Mouse (Mus musculus) MEL (cell line): ENCODE measurements at regions not wholly inside any gene's neighbourhood (a gene's known extent, or its start where the extent isn't known, plus 50 kb on each side); places are given as distances from the start of the nearest gene placed in this dataset.

Experiments
- DNase-seq: peaks from one replicate; pipeline ENCODE4 v3.0.0; 2011; ENCODE audit warnings: low read depth, low spot score
- H3K27ac ChIP-seq: 2 replicates; pipeline ENCODE4 v1.5.1; 2012; ENCODE audit warnings: low read depth, mild to moderate bottlenecking, control low read depth, low read length, moderate library complexity; ENCODE audit not compliant: control insufficient read depth
- H3K27me3 ChIP-seq, 2 experiments: fragments of 150-350 bp in 1 of 2; sonication (generic) in 1 of 2; 2 replicates each; pipeline ENCODE4 v1.6.1; 2012; ENCODE audit warnings: low read length in 2 of 2, mild to moderate bottlenecking in 2 of 2, improper control_type of control experiment in 1 of 2, moderate library complexity in 1 of 2; ENCODE audit not compliant: insufficient read depth in 2 of 2, control insufficient read depth in 1 of 2
- H3K36me3 ChIP-seq, 2 experiments: 2 replicates each; pipeline ENCODE4 v1.6.1; 2012 to 2014; ENCODE audit warnings: low read length in 2 of 2, improper control_type of control experiment in 1 of 2, inconsistent platforms in 1 of 2, mild to moderate bottlenecking in 1 of 2; ENCODE audit not compliant: insufficient read depth in 2 of 2, control insufficient read depth in 1 of 2
- H3K4me1 ChIP-seq, 2 experiments: fragments of 150-350 bp in 1 of 2; sonication (generic) in 1 of 2; 2 replicates each; pipeline ENCODE4 v1.6.1; 2012; ENCODE audit warnings: low read length in 2 of 2, improper control_type of control experiment in 1 of 2, mild to moderate bottlenecking in 1 of 2; ENCODE audit not compliant: insufficient read depth in 2 of 2, control insufficient read depth in 1 of 2
- H3K4me3 ChIP-seq, 2 experiments: fragments of 150-350 bp in 1 of 2; sonication (generic) in 1 of 2; 2 replicates each; pipeline ENCODE4 v1.5.1; 2012; ENCODE audit warnings: low read depth in 2 of 2, low read length in 2 of 2, mild to moderate bottlenecking in 2 of 2, moderate library complexity in 2 of 2, control low read depth in 1 of 2, improper control_type of control experiment in 1 of 2; ENCODE audit not compliant: control insufficient read depth in 1 of 2, insufficient read depth in 1 of 2
- H3K79me2 ChIP-seq: 2 replicates; pipeline ENCODE4 v1.6.1; 2012; ENCODE audit warnings: mild to moderate bottlenecking, low read length, moderate library complexity; ENCODE audit not compliant: control insufficient read depth, poor library complexity, insufficient read depth
- H3K9ac ChIP-seq: 2 replicates; pipeline ENCODE4 v1.6.1; 2012; ENCODE audit warnings: low read depth, mild to moderate bottlenecking, control low read depth, low read length, moderate library complexity; ENCODE audit not compliant: control insufficient read depth, poor library complexity, severe bottlenecking
- H3K9me3 ChIP-seq: fragments of 150-350 bp; sonication (generic); replicated peaks from 2 replicates; pipeline ENCODE4 v1.6.1; 2012; ENCODE audit warnings: mild to moderate bottlenecking, low read length, improper control_type of control experiment, moderate library complexity; ENCODE audit not compliant: insufficient read depth
- CHD1 ChIP-seq: IDR thresholded peaks from 2 replicates; pipeline ENCODE4 v1.6.1; 2012; ENCODE audit warnings: low read depth, mild to moderate bottlenecking, inconsistent platforms, low read length, improper control_type of control experiment
- CTCF ChIP-seq, 3 experiments: IDR thresholded peaks in 2 of 3; conservative IDR thresholded peaks in 1 of 3; 2 replicates each; pipeline ENCODE4 v1.5.1; 2011 to 2012; ENCODE audit warnings: low read length in 3 of 3, low read depth in 2 of 3, mild to moderate bottlenecking in 2 of 3, improper control_type of control experiment in 1 of 3, inconsistent platforms in 1 of 3, mixed read lengths in 1 of 3, moderate library complexity in 1 of 3; ENCODE audit not compliant: control insufficient read depth in 1 of 3, insufficient read depth in 1 of 3, poor library complexity in 1 of 3, severe bottlenecking in 1 of 3
- ETS1 ChIP-seq: IDR thresholded peaks from 2 replicates; pipeline ENCODE4 v1.6.1; 2012; ENCODE audit warnings: low read depth, mild to moderate bottlenecking, inconsistent platforms, low read length, improper control_type of control experiment, moderate library complexity
- MYC ChIP-seq: IDR thresholded peaks from 2 replicates; pipeline ENCODE4 v1.6.1; 2011; ENCODE audit warnings: low read depth, mild to moderate bottlenecking, low read length, improper control_type of control experiment, moderate library complexity
- NELFE ChIP-seq: IDR thresholded peaks from 2 replicates; pipeline ENCODE4 v1.6.1; 2011; ENCODE audit warnings: low read depth, low read length, improper control_type of control experiment
- POLR2AphosphoS2 ChIP-seq: IDR thresholded peaks from 2 replicates; pipeline ENCODE4 v1.6.1; 2011; ENCODE audit warnings: low read length, improper control_type of control experiment
- POLR2AphosphoS5 ChIP-seq: IDR thresholded peaks from 2 replicates; pipeline ENCODE4 v1.6.1; 2012; ENCODE audit warnings: low read depth, borderline replicate concordance, mild to moderate bottlenecking, inconsistent platforms, low read length, moderate library complexity, mixed read lengths
- RAD21 ChIP-seq: IDR thresholded peaks from 2 replicates; pipeline ENCODE4 v1.6.1; 2011; ENCODE audit warnings: mild to moderate bottlenecking, low read depth, low read length, improper control_type of control experiment
- RCOR1 ChIP-seq: IDR thresholded peaks from 2 replicates; pipeline ENCODE4 v1.6.1; 2012; ENCODE audit warnings: low read depth, mild to moderate bottlenecking, inconsistent platforms, low read length, improper control_type of control experiment
- SIN3A ChIP-seq: IDR thresholded peaks from 2 replicates; pipeline ENCODE4 v1.6.1; 2012; ENCODE audit warnings: low read length, improper control_type of control experiment, inconsistent platforms
- UBTF ChIP-seq: IDR thresholded peaks from 2 replicates; pipeline ENCODE4 v1.6.1; 2012; ENCODE audit warnings: low read depth, mild to moderate bottlenecking, inconsistent platforms, low read length, improper control_type of control experiment, moderate library complexity, borderline replicate concordance; ENCODE audit not compliant: insufficient read depth
- USF2 ChIP-seq, 2 experiments: IDR thresholded peaks; 2 replicates each; pipeline ENCODE4 v1.6.1; 2011 to 2012; ENCODE audit warnings: improper control_type of control experiment in 2 of 2, low read length in 2 of 2, borderline replicate concordance in 1 of 2, inconsistent platforms in 1 of 2, low read depth in 1 of 2, mild to moderate bottlenecking in 1 of 2; ENCODE audit not compliant: insufficient read depth in 1 of 2
- ZC3H11A ChIP-seq: IDR thresholded peaks from 2 replicates; pipeline ENCODE4 v1.6.1; 2012; ENCODE audit warnings: low read depth, mild to moderate bottlenecking, inconsistent platforms, low read length, improper control_type of control experiment
- ZKSCAN1 ChIP-seq: IDR thresholded peaks from 2 replicates; pipeline ENCODE4 v1.6.1; 2012; ENCODE audit warnings: low read depth, mild to moderate bottlenecking, inconsistent platforms, low read length, improper control_type of control experiment, moderate library complexity
- ZMIZ1 ChIP-seq: IDR thresholded peaks from 2 replicates; pipeline ENCODE4 v1.6.1; 2012; ENCODE audit warnings: low read depth, mild to moderate bottlenecking, inconsistent platforms, low read length, improper control_type of control experiment, moderate library complexity
- ZNF384 ChIP-seq: IDR thresholded peaks from 2 replicates; pipeline ENCODE4 v1.6.1; 2012; ENCODE audit warnings: low read depth, mild to moderate bottlenecking, inconsistent platforms, low read length, improper control_type of control experiment

- no peak for TF ChIP-seq USF2 (IDR thresholded peaks at IDR 0.05; ENCODE audit: borderline replicate concordance in 1 of 2, insufficient read depth in 1 of 2, low read depth in 1 of 2, low read length in 2 of 2)
- no peak for TF ChIP-seq MYC
- TF ChIP-seq RCOR1: no peak
- no peak for TF ChIP-seq POLR2AphosphoS5
- TF ChIP-seq ZNF384: no peak
- TF ChIP-seq CHD1: no peak
- TF ChIP-seq ZMIZ1: no peak
- TF ChIP-seq CTCF (IDR thresholded peaks at IDR 0.05 in 2 of 3, conservative IDR thresholded peaks at IDR 0.05 in 1 of 3; ENCODE audit: control insufficient read depth in 1 of 3, insufficient read depth in 1 of 3, low read depth in 2 of 3, low read length in 3 of 3, poor library complexity in 1 of 3, severe bottlenecking in 1 of 3): no peak
- no peak for TF ChIP-seq RAD21
- TF ChIP-seq ZC3H11A: no peak
- TF ChIP-seq ZKSCAN1: no peak
- TF ChIP-seq SIN3A: no peak
- no peak overlapping the region for H3K27ac ChIP-seq
These were observed 486.8 kb upstream of the Cypt12 start for GRCm38 (mm10) chr3:17461365-17461764.

DNA sequence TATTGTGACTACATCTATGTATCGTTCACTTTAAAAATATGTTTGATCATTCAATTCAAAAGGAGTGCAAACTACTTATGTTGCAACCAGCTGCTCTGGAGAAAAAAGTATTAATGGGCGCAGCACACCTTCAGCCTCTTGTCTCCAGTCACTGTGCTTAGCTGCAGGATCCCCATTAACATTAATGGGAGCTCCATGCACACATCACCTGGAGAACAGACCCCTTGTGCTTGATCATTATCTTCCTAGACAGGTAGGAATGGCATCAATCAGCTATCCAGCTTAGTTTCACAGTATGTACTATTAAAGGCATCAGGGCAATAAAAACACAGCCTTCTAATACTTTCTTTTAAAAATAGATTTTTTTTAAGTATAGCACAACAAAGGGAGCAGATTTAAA, 474.4 kb upstream of the Cypt12 start:
- Histone ChIP-seq H3K79me2 (no peaks in the 10 kb centered on the region), H3K36me3 (no peaks in the 10 kb centered on the region), H3K4me3 (no peak overlapping the region), H3K27me3 (no peaks in the 10 kb centered on the region), H3K4me1 (no peaks in the 10 kb centered on the region), H3K9ac (no peak overlapping the region), H3K27ac (no peak overlapping the region), H3K9me3 (no peaks in the 10 kb centered on the region)
- TF ChIP-seq RAD21 (no peak), POLR2AphosphoS2 (no peak), UBTF (no peak), NELFE (no peak), ETS1 (no peak), RCOR1 (no peak)
- no peak for DNase-seq

More at GRCm38 (mm10) chr3:17461365-17461764, 486.8 kb upstream of the Cypt12 start:
- DNase-seq: no peak
- H3K36me3 ChIP-seq: no peaks in the 10 kb centered on the region
- no peaks in the 10 kb centered on the region for H3K9me3 ChIP-seq
- H3K27me3 ChIP-seq: no peaks in the 10 kb centered on the region
- H3K4me1 ChIP-seq: no peaks in the 10 kb centered on the region
- H3K79me2 ChIP-seq: no peaks in the 10 kb centered on the region
- H3K9ac ChIP-seq: no peak overlapping the region
- H3K4me3 ChIP-seq: no peak overlapping the region
